Mouse (Mus musculus): ENCODE measurements around the gene Vmn1r159.
"Not testable (repeated sequence)": the region's sequence is repeated elsewhere in the genome, so short reads cannot be mapped to it uniquely, and the experiment has no call there.

Gene Vmn1r159

DNA sequence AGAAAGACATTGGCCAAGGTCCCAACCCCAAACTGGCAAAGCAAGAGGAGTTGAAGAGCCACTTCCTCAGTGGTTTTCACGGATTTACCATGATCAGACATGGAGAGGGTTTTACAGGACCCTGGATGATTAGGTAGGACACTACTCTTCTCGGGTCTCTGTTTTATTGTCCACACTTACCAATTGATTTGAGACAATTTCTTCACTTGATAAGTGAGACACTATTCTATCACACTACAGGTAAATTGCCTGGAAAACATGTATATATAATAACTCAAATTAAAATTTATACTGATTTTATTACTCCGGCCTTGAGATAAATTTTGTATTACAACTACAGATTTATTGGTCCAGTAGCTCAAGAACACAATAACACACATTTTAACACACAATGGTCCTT, at the start of gene Vmn1r159:
Gene Vmn1r159 (minus strand): TSS at position 101 of the 400 bp plus-strand sequence.
- DNase-seq (ENCODE audit: low spot score), result not testable (repeated sequence)

DNA sequence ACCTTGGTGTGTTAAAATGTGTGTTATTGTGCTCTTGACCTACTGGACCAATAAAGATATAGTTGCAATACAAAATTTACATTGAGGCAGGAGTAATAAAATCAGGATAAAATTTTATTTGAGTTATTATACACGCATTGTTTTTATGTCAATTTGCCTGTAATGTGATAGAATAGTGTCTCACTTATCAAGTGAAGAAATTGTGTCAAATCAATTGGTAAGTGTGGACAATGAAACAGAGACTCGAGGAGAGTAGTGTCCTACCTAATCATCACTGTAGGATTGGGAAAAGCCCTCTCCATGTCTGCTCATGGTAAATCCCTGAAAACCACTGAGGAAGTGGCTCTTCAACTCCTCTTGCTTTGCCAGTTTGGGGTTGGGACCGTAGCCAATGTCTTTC, 27.5 kb upstream of the Vmn1r159 start, which contains the start of gene Vmn1r160:
Gene Vmn1r160 (plus strand): TSS at position 301 of the 400 bp plus-strand sequence.
- not testable (repeated sequence) for DNase-seq (ENCODE audit: low spot score)

Data from embryo, embryonic 10 days (tissue).